Mouse (Mus musculus): ENCODE data around the gene Aoc3.
"Not testable (repeated sequence)": the region's sequence is repeated elsewhere in the genome, so short reads cannot be mapped to it uniquely, and the experiment has no call there.

Gene Aoc3

GRCm38 (mm10) chr11:101327311-101327710 lies 3.1 kb upstream of the Aoc3 start:
- DNase-seq (ENCODE audit: extremely low spot score, low read depth, low spot score): no peak

- no peak for DNase-seq (ENCODE audit: extremely low spot score, low read depth, low spot score)
Measured at GRCm38 (mm10) chr11:101328941-101329635, 1.3 kb upstream of the Aoc3 start.

GRCm38 (mm10) chr11:101330961-101331360 lies 556 bp downstream of the Aoc3 start:
- DNase-seq (ENCODE audit: extremely low spot score, low read depth, low spot score): not testable (repeated sequence)

- no peak for DNase-seq (ENCODE audit: extremely low spot score, low read depth, low spot score)
Measured at GRCm38 (mm10) chr11:101332537-101332936, 2.1 kb downstream of the Aoc3 start.

- DNase-seq (ENCODE audit: extremely low spot score, low read depth, low spot score): no peak
Measured at GRCm38 (mm10) chr11:101334023-101334422, 3.6 kb downstream of the Aoc3 start.

GRCm38 (mm10) chr11:101334516-101334915 lies 4.1 kb downstream of the Aoc3 start:
- no peak for DNase-seq (ENCODE audit: extremely low spot score, low read depth, low spot score)

GRCm38 (mm10) chr11:101335685-101336084 lies 5.3 kb downstream of the Aoc3 start:
- DNase-seq (ENCODE audit: extremely low spot score, low read depth, low spot score): no peak

- DNase-seq (ENCODE audit: extremely low spot score, low read depth, low spot score): no peak
Measured at GRCm38 (mm10) chr11:101338123-101338760, 7.8 kb downstream of the Aoc3 start.

GRCm38 (mm10) chr11:101347083-101347775 lies 16.8 kb downstream of the Aoc3 start:
- DNase-seq (ENCODE audit: extremely low spot score, low read depth, low spot score): no peak

- no peak for DNase-seq (ENCODE audit: extremely low spot score, low read depth, low spot score)
Measured at GRCm38 (mm10) chr11:101348774-101349173, 18.4 kb downstream of the Aoc3 start.

GRCm38 (mm10) chr11:101349216-101349615 lies 18.8 kb downstream of the Aoc3 start:
- DNase-seq (ENCODE audit: extremely low spot score, low read depth, low spot score): no peak

- DNase-seq (ENCODE audit: extremely low spot score, low read depth, low spot score): no peak
Measured at GRCm38 (mm10) chr11:101351100-101351720, 20.8 kb downstream of the Aoc3 start.

- DNase-seq (ENCODE audit: extremely low spot score, low read depth, low spot score): no peak
Measured at GRCm38 (mm10) chr11:101351721-101352111, 21.3 kb downstream of the Aoc3 start.

- no peak for DNase-seq (ENCODE audit: extremely low spot score, low read depth, low spot score)
Measured at GRCm38 (mm10) chr11:101353436-101353835, 23.0 kb downstream of the Aoc3 start.

GRCm38 (mm10) chr11:101354438-101355010 lies 24.1 kb downstream of the Aoc3 start:
- DNase-seq (ENCODE audit: extremely low spot score, low read depth, low spot score): no peak

- DNase-seq (ENCODE audit: extremely low spot score, low read depth, low spot score): no peak
Measured at GRCm38 (mm10) chr11:101355916-101356315, 25.5 kb downstream of the Aoc3 start.

- DNase-seq (ENCODE audit: extremely low spot score, low read depth, low spot score): no peak
Measured at GRCm38 (mm10) chr11:101357505-101358182, 27.2 kb downstream of the Aoc3 start.

GRCm38 (mm10) chr11:101359776-101360175 lies 29.4 kb downstream of the Aoc3 start:
- DNase-seq (ENCODE audit: extremely low spot score, low read depth, low spot score): no peak

GRCm38 (mm10) chr11:101360651-101361113 lies 30.3 kb downstream of the Aoc3 start:
- DNase-seq (ENCODE audit: extremely low spot score, low read depth, low spot score): no peak

- DNase-seq (ENCODE audit: extremely low spot score, low read depth, low spot score): no peak
Measured at GRCm38 (mm10) chr11:101364531-101364931, 34.1 kb downstream of the Aoc3 start.

Measured in hindlimb bud, embryonic 11.5 days (tissue).